Mouse (Mus musculus) MEL (cell line): ENCODE data around the gene Hsp90ab1. TPM values are rescaled to one million over a fixed set of nuclear protein-coding genes. Genes with fewer than 3 reads are reported as not detected.

Source experiments
- DNase-seq: peaks from one replicate; pipeline ENCODE4 v3.0.0; 2011; ENCODE audit warnings: low read depth, low spot score
- H3K27ac ChIP-seq: 2 replicates; pipeline ENCODE4 v1.5.1; 2012; ENCODE audit warnings: low read depth, mild to moderate bottlenecking, control low read depth, low read length, moderate library complexity; ENCODE audit not compliant: control insufficient read depth
- H3K27me3 ChIP-seq, 2 experiments: fragments of 150-350 bp in 1 of 2; sonication (generic) in 1 of 2; 2 replicates each; pipeline ENCODE4 v1.6.1; 2012; ENCODE audit warnings: low read length in 2 of 2, mild to moderate bottlenecking in 2 of 2, improper control_type of control experiment in 1 of 2, moderate library complexity in 1 of 2; ENCODE audit not compliant: insufficient read depth in 2 of 2, control insufficient read depth in 1 of 2
- H3K36me3 ChIP-seq, 2 experiments: 2 replicates each; pipeline ENCODE4 v1.6.1; 2012 to 2014; ENCODE audit warnings: low read length in 2 of 2, improper control_type of control experiment in 1 of 2, inconsistent platforms in 1 of 2, mild to moderate bottlenecking in 1 of 2; ENCODE audit not compliant: insufficient read depth in 2 of 2, control insufficient read depth in 1 of 2
- H3K4me1 ChIP-seq, 2 experiments: fragments of 150-350 bp in 1 of 2; sonication (generic) in 1 of 2; 2 replicates each; pipeline ENCODE4 v1.6.1; 2012; ENCODE audit warnings: low read length in 2 of 2, improper control_type of control experiment in 1 of 2, mild to moderate bottlenecking in 1 of 2; ENCODE audit not compliant: insufficient read depth in 2 of 2, control insufficient read depth in 1 of 2
- H3K4me3 ChIP-seq, 2 experiments: fragments of 150-350 bp in 1 of 2; sonication (generic) in 1 of 2; 2 replicates each; pipeline ENCODE4 v1.5.1; 2012; ENCODE audit warnings: low read depth in 2 of 2, low read length in 2 of 2, mild to moderate bottlenecking in 2 of 2, moderate library complexity in 2 of 2, control low read depth in 1 of 2, improper control_type of control experiment in 1 of 2; ENCODE audit not compliant: control insufficient read depth in 1 of 2, insufficient read depth in 1 of 2
- H3K79me2 ChIP-seq: 2 replicates; pipeline ENCODE4 v1.6.1; 2012; ENCODE audit warnings: mild to moderate bottlenecking, low read length, moderate library complexity; ENCODE audit not compliant: control insufficient read depth, poor library complexity, insufficient read depth
- H3K9ac ChIP-seq: 2 replicates; pipeline ENCODE4 v1.6.1; 2012; ENCODE audit warnings: low read depth, mild to moderate bottlenecking, control low read depth, low read length, moderate library complexity; ENCODE audit not compliant: control insufficient read depth, poor library complexity, severe bottlenecking
- H3K9me3 ChIP-seq: fragments of 150-350 bp; sonication (generic); replicated peaks from 2 replicates; pipeline ENCODE4 v1.6.1; 2012; ENCODE audit warnings: mild to moderate bottlenecking, low read length, improper control_type of control experiment, moderate library complexity; ENCODE audit not compliant: insufficient read depth
- BHLHE40 ChIP-seq: IDR thresholded peaks from 2 replicates; pipeline ENCODE4 v1.6.1; 2012; ENCODE audit warnings: low read depth, mild to moderate bottlenecking, inconsistent platforms, low read length, improper control_type of control experiment, borderline replicate concordance
- CHD1 ChIP-seq: IDR thresholded peaks from 2 replicates; pipeline ENCODE4 v1.6.1; 2012; ENCODE audit warnings: low read depth, mild to moderate bottlenecking, inconsistent platforms, low read length, improper control_type of control experiment
- CTCF ChIP-seq, 3 experiments: IDR thresholded peaks in 2 of 3; conservative IDR thresholded peaks in 1 of 3; 2 replicates each; pipeline ENCODE4 v1.5.1; 2011 to 2012; ENCODE audit warnings: low read length in 3 of 3, low read depth in 2 of 3, mild to moderate bottlenecking in 2 of 3, improper control_type of control experiment in 1 of 3, inconsistent platforms in 1 of 3, mixed read lengths in 1 of 3, moderate library complexity in 1 of 3; ENCODE audit not compliant: control insufficient read depth in 1 of 3, insufficient read depth in 1 of 3, poor library complexity in 1 of 3, severe bottlenecking in 1 of 3
- E2F4 ChIP-seq: IDR thresholded peaks from 2 replicates; pipeline ENCODE4 v1.6.1; 2011; ENCODE audit warnings: low read depth, low read length, improper control_type of control experiment, borderline replicate concordance
- ELF1 ChIP-seq: IDR thresholded peaks from 2 replicates; pipeline ENCODE4 v1.6.1; 2014; ENCODE audit warnings: low read depth, mild to moderate bottlenecking, inconsistent platforms, low read length, improper control_type of control experiment, moderate library complexity
- EP300 ChIP-seq, 2 experiments: IDR thresholded peaks; 2 replicates each; pipeline ENCODE4 v1.6.1; 2011; ENCODE audit warnings: improper control_type of control experiment in 2 of 2, low read length in 2 of 2, low read depth in 1 of 2, mild to moderate bottlenecking in 1 of 2
- ETS1 ChIP-seq: IDR thresholded peaks from 2 replicates; pipeline ENCODE4 v1.6.1; 2012; ENCODE audit warnings: low read depth, mild to moderate bottlenecking, inconsistent platforms, low read length, improper control_type of control experiment, moderate library complexity
- GABPA ChIP-seq: IDR thresholded peaks from 2 replicates; pipeline ENCODE4 v1.6.1; 2012; ENCODE audit warnings: low read depth, mild to moderate bottlenecking, inconsistent platforms, low read length, improper control_type of control experiment, moderate library complexity
- HCFC1 ChIP-seq: IDR thresholded peaks from 2 replicates; pipeline ENCODE4 v1.6.1; 2012; ENCODE audit warnings: low read depth, mild to moderate bottlenecking, inconsistent platforms, low read length, improper control_type of control experiment, moderate library complexity
- MAZ ChIP-seq: IDR thresholded peaks from 2 replicates; pipeline ENCODE4 v1.6.1; 2012; ENCODE audit warnings: low read depth, mild to moderate bottlenecking, inconsistent platforms, low read length, improper control_type of control experiment
- MEF2A ChIP-seq: IDR thresholded peaks from 2 replicates; pipeline ENCODE4 v1.6.1; 2014; ENCODE audit warnings: low read depth, mild to moderate bottlenecking, inconsistent platforms, low read length, improper control_type of control experiment; ENCODE audit not compliant: poor library complexity, insufficient replicate concordance, severe bottlenecking; ENCODE audit errors: extremely low read depth
- MXI1 ChIP-seq: IDR thresholded peaks from 2 replicates; pipeline ENCODE4 v1.6.1; 2011; ENCODE audit warnings: mild to moderate bottlenecking, low read depth, low read length, improper control_type of control experiment
- MYB ChIP-seq: IDR thresholded peaks from 2 replicates; pipeline ENCODE4 v1.6.1; 2011; ENCODE audit warnings: mild to moderate bottlenecking, low read depth, low read length, improper control_type of control experiment
- NELFE ChIP-seq: IDR thresholded peaks from 2 replicates; pipeline ENCODE4 v1.6.1; 2011; ENCODE audit warnings: low read depth, low read length, improper control_type of control experiment
- NRF1 ChIP-seq: IDR thresholded peaks from 2 replicates; pipeline ENCODE4 v1.6.1; 2014; ENCODE audit warnings: low read depth, mild to moderate bottlenecking, inconsistent platforms, low read length, improper control_type of control experiment, moderate library complexity; ENCODE audit not compliant: poor library complexity, insufficient read depth, severe bottlenecking
- POLR2A ChIP-seq, 2 experiments: IDR thresholded peaks; 2 replicates each; pipeline ENCODE4 v1.6.1; 2011 to 2012; ENCODE audit warnings: low read length in 2 of 2, mild to moderate bottlenecking in 2 of 2, control low read depth in 1 of 2, improper control_type of control experiment in 1 of 2, low read depth in 1 of 2, moderate library complexity in 1 of 2; ENCODE audit not compliant: control insufficient read depth in 1 of 2, insufficient read depth in 1 of 2, poor library complexity in 1 of 2
- POLR2AphosphoS5 ChIP-seq: IDR thresholded peaks from 2 replicates; pipeline ENCODE4 v1.6.1; 2012; ENCODE audit warnings: low read depth, borderline replicate concordance, mild to moderate bottlenecking, inconsistent platforms, low read length, moderate library complexity, mixed read lengths
- RAD21 ChIP-seq: IDR thresholded peaks from 2 replicates; pipeline ENCODE4 v1.6.1; 2011; ENCODE audit warnings: mild to moderate bottlenecking, low read depth, low read length, improper control_type of control experiment
- RCOR1 ChIP-seq: IDR thresholded peaks from 2 replicates; pipeline ENCODE4 v1.6.1; 2012; ENCODE audit warnings: low read depth, mild to moderate bottlenecking, inconsistent platforms, low read length, improper control_type of control experiment
- SIN3A ChIP-seq: IDR thresholded peaks from 2 replicates; pipeline ENCODE4 v1.6.1; 2012; ENCODE audit warnings: low read length, improper control_type of control experiment, inconsistent platforms
- SMC3 ChIP-seq: IDR thresholded peaks from 2 replicates; pipeline ENCODE4 v1.6.1; 2011; ENCODE audit warnings: low read depth, low read length, improper control_type of control experiment
- TAL1 ChIP-seq: IDR thresholded peaks from 2 replicates; pipeline ENCODE4 v1.6.1; 2012; ENCODE audit warnings: mild to moderate bottlenecking, inconsistent platforms, low read length, moderate library complexity, mixed read lengths
- TBP ChIP-seq: IDR thresholded peaks from 2 replicates; pipeline ENCODE4 v1.8.0; 2011; ENCODE audit warnings: low read depth, low read length, improper control_type of control experiment
- UBTF ChIP-seq: IDR thresholded peaks from 2 replicates; pipeline ENCODE4 v1.6.1; 2012; ENCODE audit warnings: low read depth, mild to moderate bottlenecking, inconsistent platforms, low read length, improper control_type of control experiment, moderate library complexity, borderline replicate concordance; ENCODE audit not compliant: insufficient read depth
- USF1 ChIP-seq: IDR thresholded peaks from 2 replicates; pipeline ENCODE4 v1.6.1; 2014; ENCODE audit warnings: low read depth, mild to moderate bottlenecking, inconsistent platforms, low read length, improper control_type of control experiment, moderate library complexity
- ZKSCAN1 ChIP-seq: IDR thresholded peaks from 2 replicates; pipeline ENCODE4 v1.6.1; 2012; ENCODE audit warnings: low read depth, mild to moderate bottlenecking, inconsistent platforms, low read length, improper control_type of control experiment, moderate library complexity
- polyA plus RNA-seq, 2 experiments: library from polyadenylated mRNA; stranded (reverse) in 1 of 2; unstranded in 1 of 2; fragments of >175 nt in 1 of 2; fragments of >200 nt in 1 of 2; gene quantifications; 2 replicates each; pipeline versions ENCODE4 v1.2.1 to v1.2.4; 2012; ENCODE audit warnings: low replicate concordance in 2 of 2, low read depth in 1 of 2; ENCODE audit not compliant: insufficient read length in 2 of 2, insufficient read depth in 1 of 2, missing spikeins in 1 of 2
- total RNA-seq: library from RNA; depleted of rRNA; stranded (reverse); fragments of 300-350 nt; gene quantifications from 2 replicates; pipeline ENCODE4 v1.2.3, GENCODE M21; 2012

Hsp90ab1 gene
- total and polyA plus RNA-seq, 3 experiments, result 1,032 to 27,726 (median 4,130) TPM

GRCm38 (mm10) chr17:45564531-45565084 is 8.5 kb downstream of the Hsp90ab1 start:
- TF ChIP-seq EP300 (IDR thresholded peaks at IDR 0.05; ENCODE audit: low read depth in 1 of 2, low read length in 2 of 2) (no peak), POLR2A (IDR thresholded peaks at IDR 0.05; ENCODE audit: control insufficient read depth in 1 of 2, insufficient read depth in 1 of 2, low read depth in 1 of 2, low read length in 2 of 2, poor library complexity in 1 of 2) (no peak), RAD21 (no peak), MEF2A (no peak), SIN3A (no peak), MYB (no peak)
- no peaks in the 10 kb centered on the region for H3K27me3 ChIP-seq

GRCm38 (mm10) chr17:45563655-45564530 is 9.2 kb downstream of the Hsp90ab1 start, which contains the start of gene Slc35b2:
Slc35b2 (plus strand) TSS chr17:45563874.
- no peaks in the 10 kb centered on the region for H3K9me3 ChIP-seq
- peak within 1 kb of the TSS; percentile 92 for H3K9ac ChIP-seq
- H3K27ac ChIP-seq, result peak within 1 kb of the TSS; percentile 36
- H3K27me3 ChIP-seq, result no peaks in the 10 kb centered on the region
- H3K79me2 ChIP-seq, result peaks cover 16% of the 10 kb centered on the region
- DNase-seq, result peak; percentile 91
- peaks cover 0 to 9% of the 10 kb centered on the region in 2 experiments; a peak in 2 of 4 replicates for H3K4me1 ChIP-seq
- peak within 1 kb of the TSS; percentile 78 to 82 for H3K4me3 ChIP-seq
- peaks cover 3 to 9% of the 10 kb centered on the region in 2 experiments for H3K36me3 ChIP-seq
- TF ChIP-seq BHLHE40, result no peak
- TF ChIP-seq MYB, result no peak
- TF ChIP-seq NRF1, result no peak
- no peak for TF ChIP-seq E2F4
- TF ChIP-seq RCOR1, result 0 out of 2 replicates have a peak, but pooled peaks have one; percentile 17
- peak; percentile 57; the same call in 1 of the 2 replicates for TF ChIP-seq MEF2A
- peak; percentile 86 for TF ChIP-seq MXI1
- TF ChIP-seq HCFC1, result peak; percentile 88
- peak; percentile 96 for TF ChIP-seq MAZ
- TF ChIP-seq ETS1, result peak; percentile 42; the same call in 1 of the 2 replicates
- no peak for TF ChIP-seq UBTF
- peak; percentile 89 for TF ChIP-seq USF1
- peak; percentile 58 to 91 (median 90) for TF ChIP-seq CTCF (IDR thresholded peaks at IDR 0.05 in 2 of 3, conservative IDR thresholded peaks at IDR 0.05 in 1 of 3; ENCODE audit: control insufficient read depth in 1 of 3, insufficient read depth in 1 of 3, low read depth in 2 of 3, low read length in 3 of 3, poor library complexity in 1 of 3, severe bottlenecking in 1 of 3)
- no peak for TF ChIP-seq TAL1
- TF ChIP-seq POLR2AphosphoS5, result peak; percentile 75; the same call in 1 of the 2 replicates
- peak; percentile 82 to 92 for TF ChIP-seq POLR2A (IDR thresholded peaks at IDR 0.05; ENCODE audit: control insufficient read depth in 1 of 2, insufficient read depth in 1 of 2, low read depth in 1 of 2, low read length in 2 of 2, poor library complexity in 1 of 2)
- TF ChIP-seq SMC3, result peak; percentile 40
- peak; percentile 70; the same call in 1 of the 2 replicates for TF ChIP-seq GABPA
- peak; percentile 82 for TF ChIP-seq ELF1
- no peak for TF ChIP-seq CHD1
- TF ChIP-seq RAD21, result no peak; the same call in 1 of the 2 replicates
- 0 out of 2 replicates have a peak, but pooled peaks have one; percentile 17 for TF ChIP-seq TBP
- TF ChIP-seq SIN3A, result peak; percentile 84
- TF ChIP-seq NELFE, result peak; percentile 94
- no peak for TF ChIP-seq ZKSCAN1

More at GRCm38 (mm10) chr17:45564531-45565084, 8.5 kb downstream of the Hsp90ab1 start:
- H3K27ac ChIP-seq, result no peak overlapping the region
- peak overlapping the region; percentile 78 to 82 for H3K4me3 ChIP-seq
- DNase-seq, result peak; percentile 51
- H3K36me3 ChIP-seq, result peaks cover 7 to 10% of the 10 kb centered on the region in 2 experiments
- peaks cover 18% of the 10 kb centered on the region for H3K79me2 ChIP-seq
- no peaks in the 10 kb centered on the region for H3K9me3 ChIP-seq
- H3K4me1 ChIP-seq, result peaks cover 0 to 9% of the 10 kb centered on the region in 2 experiments; a peak in 2 of 4 replicates
- peak overlapping the region; percentile 92 for H3K9ac ChIP-seq
